Mouse (Mus musculus) liver, adult 2 months (tissue): Measurements from ENCODE around the gene Palm2.

Source experiments
- CTCF ChIP-seq: fragments of 200-500 bp; IDR thresholded peaks from 2 replicates; pipeline ENCODE4 v1.5.1; 2011; ENCODE audit warnings: low read depth, low read length, control low read depth
- POLR2A ChIP-seq: fragments of 200-500 bp; IDR thresholded peaks from 2 replicates; pipeline ENCODE4 v1.6.1; 2011; ENCODE audit warnings: low read length, control low read depth; ENCODE audit not compliant: insufficient read depth; ENCODE audit errors: extremely low read depth

DNA sequence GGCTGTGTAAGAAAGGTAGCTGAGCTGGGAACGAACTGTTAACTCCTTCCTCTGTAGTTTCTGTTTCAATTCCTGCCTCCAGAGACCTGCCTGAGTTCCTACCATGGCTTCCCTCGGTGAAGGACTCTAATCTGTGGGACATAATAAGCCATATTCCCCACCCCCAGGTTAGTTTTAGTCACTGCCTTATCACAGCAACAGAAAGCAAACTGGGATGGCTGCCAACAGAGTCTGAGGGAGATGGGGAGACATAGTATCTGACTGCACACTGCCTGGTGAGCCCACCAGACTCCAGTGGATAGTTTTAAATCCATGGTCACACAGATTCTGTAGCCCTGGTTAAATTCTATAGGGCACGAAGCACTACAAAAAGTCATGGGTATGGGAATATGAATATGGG lies 299.4 kb downstream of the Palm2 start:
- TF ChIP-seq CTCF (no peak), POLR2A (no peak)
